Mouse (Mus musculus): ENCODE results near the gene Ptp4a2.

- TF ChIP-seq POLR2A (IDR thresholded peaks at IDR 0.05; ENCODE audit: insufficient read depth, low read depth, low read length) (no peak), CTCF (IDR thresholded peaks at IDR 0.05) (no peak), EP300 (IDR thresholded peaks at IDR 0.05; ENCODE audit: insufficient read depth, low read depth, low read length) (no peak)
Observed at GRCm38 (mm10) chr4:129771314-129771671, 39.7 kb upstream of the Ptp4a2 start.

Measured in heart, adult 2 months (tissue).